Mouse (Mus musculus): ENCODE measurements at regions not wholly inside any gene's neighbourhood (a gene's known extent, or its start where the extent isn't known, plus 50 kb on each side); places are given as distances from the start of the nearest gene placed in this dataset.

- no peak for TF ChIP-seq EP300 (IDR thresholded peaks at IDR 0.05; ENCODE audit: low read length)
- no peak for TF ChIP-seq USF1 (IDR thresholded peaks at IDR 0.05; ENCODE audit: low read depth, low read length)
- TF ChIP-seq POLR2A (IDR thresholded peaks at IDR 0.05; ENCODE audit: low read depth, low read length), result no peak
Measured at GRCm38 (mm10) chr4:12538043-12538442, 366.2 kb upstream of the Fam92a start.
